Mouse (Mus musculus) intestine, embryonic 16.5 days (tissue): ENCODE data around the gene Mllt11. TPM values are rescaled to one million over a fixed set of nuclear protein-coding genes. Genes with fewer than 3 reads are reported as not detected.

Experiments
- ATAC-seq: fragments of 200-750 bp; cut with Nextera tagmentation; 2 replicates; pipeline ENCODE4 v1.8.0; 2017; ENCODE audit warnings: moderate TSS enrichment, moderate library complexity
- H3K27ac ChIP-seq: fragments of 300-500 bp; sonication (generic); 2 replicates; pipeline ENCODE4 v1.5.1; 2014; ENCODE audit warnings: mild to moderate bottlenecking, low read length
- H3K27me3 ChIP-seq: fragments of 300-500 bp; sonication (generic); replicated peaks from 2 replicates; pipeline ENCODE4 v1.6.1; 2014; ENCODE audit warnings: low read length, control low read depth, mixed read lengths; ENCODE audit not compliant: control insufficient read depth, insufficient read depth
- H3K36me3 ChIP-seq: fragments of 300-500 bp; sonication (generic); 2 replicates; pipeline ENCODE4 v1.6.1; 2014; ENCODE audit warnings: low read length, control low read depth; ENCODE audit not compliant: control insufficient read depth, insufficient read depth
- H3K4me1 ChIP-seq: fragments of 300-500 bp; sonication (generic); 2 replicates; pipeline ENCODE4 v1.6.1; 2014; ENCODE audit warnings: low read length, control low read depth, mixed read lengths; ENCODE audit not compliant: control insufficient read depth, insufficient read depth
- H3K4me2 ChIP-seq: fragments of 300-500 bp; sonication (generic); 2 replicates; pipeline ENCODE4 v1.6.1; 2014; ENCODE audit warnings: low read depth, low read length, control low read depth
- H3K4me3 ChIP-seq: fragments of 300-500 bp; sonication (generic); 2 replicates; pipeline ENCODE4 v1.5.1; 2014; ENCODE audit warnings: mild to moderate bottlenecking, low read length
- H3K9ac ChIP-seq: fragments of 300-500 bp; sonication (generic); 2 replicates; pipeline ENCODE4 v1.6.1; 2014; ENCODE audit warnings: low read depth, low read length
- H3K9me3 ChIP-seq: fragments of 300-500 bp; sonication (generic); 2 replicates; pipeline ENCODE4 v1.6.1; 2016; ENCODE audit warnings: low read length, control low read depth; ENCODE audit not compliant: control insufficient read depth
- WGBS: fragments of 180-500 bp; shearing (Covaris S2); extraction: QIAGEN DNeasy Blood & Tissue Kit; methylation state at CpG from one replicate; pipeline ENCODE4 v1.1.7; 2014; 5-methylcytosine and 5-hydroxymethylcytosine counted together
- polyA plus RNA-seq: library from polyadenylated mRNA; unstranded; fragments of >200 nt; fragmentation: Nextera tagmentation; extraction: Ambion mirVana; gene quantifications from 2 replicates; pipeline ENCODE4 v1.2.1, GENCODE M21; 2015

Mllt11 gene
- polyA plus RNA-seq, 1 experiment from 2014 or later = 15.0 TPM

DNA sequence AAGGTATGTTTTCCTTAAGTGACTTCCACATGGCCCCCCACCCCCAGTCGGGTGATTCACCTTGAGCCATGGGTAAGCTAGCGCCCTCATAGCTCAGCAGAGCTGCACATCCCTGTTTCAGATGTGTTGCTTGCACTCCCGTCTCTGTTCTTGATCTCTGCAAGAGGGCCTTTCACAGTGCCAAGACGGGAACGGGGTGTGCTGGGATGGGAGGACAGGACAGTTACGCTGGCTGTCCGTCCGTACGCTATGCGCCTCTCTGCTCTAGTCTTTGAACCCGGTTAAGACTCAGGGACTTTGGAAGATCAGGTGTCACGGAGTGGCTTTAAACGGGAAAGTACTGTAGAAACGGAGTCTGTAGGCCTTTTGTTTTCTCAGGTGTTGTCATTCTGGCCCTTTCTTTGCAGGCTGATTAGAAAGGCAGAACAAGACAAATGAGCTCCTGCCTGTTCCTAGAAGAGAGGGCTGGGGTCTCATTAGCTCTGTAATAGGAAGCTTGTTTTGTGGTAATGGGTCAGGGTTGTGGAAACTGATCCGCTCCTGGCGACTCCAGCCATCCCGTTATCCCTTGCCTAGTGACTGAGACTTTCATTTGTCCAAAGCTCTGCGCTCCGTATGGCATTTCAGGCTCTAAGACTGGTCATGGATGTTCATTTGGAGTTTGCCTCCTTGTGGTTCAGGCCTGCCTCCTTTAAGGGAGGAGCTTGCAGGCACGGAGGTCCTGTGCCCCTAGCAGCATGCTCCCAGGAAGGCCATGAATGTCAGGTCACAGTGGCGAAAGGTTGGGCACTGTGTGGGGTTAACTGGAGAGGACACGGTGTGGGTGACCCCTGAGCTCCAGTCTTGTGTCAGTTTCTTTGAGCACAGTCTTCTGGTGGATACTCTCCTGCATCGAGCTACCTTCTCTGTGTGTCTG, 3.7 kb upstream of the Mllt11 start:
- Histone ChIP-seq H3K4me2 (no peak overlapping the region), H3K27ac (no peak overlapping the region), H3K36me3 (peaks cover 23% of the 10 kb centered on the region), H3K9ac (no peak overlapping the region), H3K9me3 (no peaks in the 10 kb centered on the region), H3K4me1 (peaks cover 16% of the 10 kb centered on the region), H3K27me3 (no peaks in the 10 kb centered on the region), H3K4me3 (no peak overlapping the region)
- WGBS = 88% methylated on average over 23 of the region's 23 CpGs
- ATAC-seq = no peak

DNA sequence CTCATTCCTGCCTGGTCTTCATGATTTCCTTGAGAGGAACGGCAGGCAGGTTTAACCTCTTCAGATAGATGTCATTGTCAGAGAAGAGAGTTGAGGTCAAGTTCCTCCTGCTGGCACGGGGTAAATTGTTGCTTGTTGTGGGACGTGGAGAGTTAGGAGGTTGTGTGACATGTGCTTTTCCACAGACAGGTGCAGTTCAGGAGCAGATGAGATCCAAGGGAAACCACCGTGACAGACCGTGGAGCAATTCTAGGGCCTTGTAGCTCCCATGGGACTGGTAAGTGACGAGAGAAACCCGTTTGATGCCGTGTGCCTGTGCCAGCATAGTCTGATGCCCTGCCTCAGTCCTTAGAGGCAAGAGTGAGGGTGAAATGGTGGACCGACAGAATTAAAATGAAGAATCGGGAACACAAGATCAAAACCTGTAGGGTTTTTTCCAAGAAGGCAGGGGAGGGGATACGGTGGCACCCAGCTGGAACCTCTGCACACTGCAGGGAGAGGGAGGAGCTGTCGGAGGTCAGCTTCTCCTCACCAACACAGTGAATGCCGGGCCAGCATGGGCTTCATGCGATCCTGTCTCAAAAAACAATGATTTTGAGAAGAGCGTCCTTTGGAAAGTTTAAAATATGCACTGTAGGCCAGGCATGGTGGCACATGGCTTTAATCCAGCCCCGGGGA, 1.5 kb upstream of the Mllt11 start:
- no peaks in the 10 kb centered on the region for H3K9me3 ChIP-seq
- H3K4me3 ChIP-seq = no peak overlapping the region
- 84% methylated on average over 16 of the region's 16 CpGs for WGBS
- peaks cover 23% of the 10 kb centered on the region for H3K36me3 ChIP-seq
- H3K9ac ChIP-seq = no peak overlapping the region
- no peak overlapping the region for H3K4me2 ChIP-seq
- no peak for ATAC-seq
- H3K27ac ChIP-seq = peak overlapping the region; percentile 13; the same call in 1 of the 2 replicates
- H3K4me1 ChIP-seq = peaks cover 21% of the 10 kb centered on the region
- no peaks in the 10 kb centered on the region for H3K27me3 ChIP-seq

DNA sequence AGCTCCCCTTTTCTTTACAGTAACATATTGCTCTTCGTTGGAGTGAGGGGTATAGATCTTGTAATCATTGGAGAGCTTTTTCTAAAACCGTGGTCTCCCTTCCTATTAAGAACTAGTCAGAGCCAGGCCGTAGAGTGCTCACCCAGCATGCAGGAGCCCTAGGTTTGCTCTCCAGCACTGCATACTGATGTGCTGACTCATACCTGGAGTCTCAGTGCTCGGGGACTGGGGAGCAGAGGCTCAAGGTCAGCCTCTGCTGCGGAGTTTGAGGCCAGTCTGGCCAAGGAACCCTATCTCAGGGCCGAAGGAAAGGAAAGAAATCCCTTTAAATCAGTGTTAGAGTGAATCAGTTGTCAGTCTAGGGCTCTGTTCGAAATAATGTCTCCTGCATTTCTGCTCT, 800 bp upstream of the Mllt11 start:
- H3K36me3 ChIP-seq = peaks cover 18% of the 10 kb centered on the region
- 66% methylated on average over 7 of the region's 7 CpGs for WGBS
- no peak overlapping the region for H3K4me2 ChIP-seq
- 0 out of 2 replicates have a peak overlapping the region, but pooled peaks have one; percentile 13 for H3K27ac ChIP-seq
- H3K27me3 ChIP-seq = no peaks in the 10 kb centered on the region
- ATAC-seq = no peak
- H3K9me3 ChIP-seq = no peaks in the 10 kb centered on the region
- no peak overlapping the region for H3K9ac ChIP-seq
- no peak overlapping the region for H3K4me3 ChIP-seq
- peaks cover 21% of the 10 kb centered on the region for H3K4me1 ChIP-seq

DNA sequence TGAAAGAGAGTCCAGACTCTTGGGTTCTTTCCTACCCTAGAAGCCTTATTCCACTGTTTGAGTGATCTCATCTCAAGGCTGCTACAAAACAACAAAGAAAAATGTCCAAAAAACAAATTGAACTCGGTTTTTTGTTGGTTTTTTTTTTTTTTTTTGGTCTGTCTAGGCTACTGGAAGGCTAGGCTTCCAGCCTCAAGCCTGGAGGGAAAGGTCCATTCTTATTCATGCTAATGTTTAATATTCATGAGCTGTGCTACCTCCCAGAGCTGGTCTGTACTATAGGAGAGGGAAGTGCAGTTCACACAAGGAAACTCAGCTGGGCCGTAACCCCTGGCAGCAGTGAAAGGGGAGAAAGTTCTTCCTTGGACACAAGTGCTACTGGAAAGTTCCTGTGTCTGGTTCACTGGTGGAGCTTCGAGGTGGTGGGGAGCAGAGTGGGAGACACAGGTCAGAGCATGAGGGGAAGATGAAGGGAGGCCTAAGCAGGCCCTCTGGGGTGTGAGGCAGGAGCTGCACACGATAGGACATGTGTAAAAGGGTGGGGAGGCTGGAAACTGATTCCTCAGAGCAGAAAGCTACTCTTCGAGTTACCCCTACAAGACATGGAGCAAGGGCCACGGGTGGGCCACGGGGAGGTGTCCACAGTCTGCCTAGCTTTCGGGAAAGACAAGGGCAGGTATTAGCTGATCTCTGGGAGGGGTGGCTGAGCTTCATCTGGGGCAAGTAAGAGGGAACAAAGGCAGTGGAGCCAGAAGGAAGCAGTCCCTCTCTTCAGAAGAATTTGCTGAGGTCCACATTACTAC, 1.3 kb downstream of the Mllt11 start:
- H3K36me3 ChIP-seq = peaks cover 19% of the 10 kb centered on the region
- peak overlapping the region; percentile 88 for H3K4me2 ChIP-seq
- no peaks in the 10 kb centered on the region for H3K27me3 ChIP-seq
- ATAC-seq = peak; percentile 26
- peaks cover 21% of the 10 kb centered on the region for H3K4me1 ChIP-seq
- H3K9me3 ChIP-seq = no peaks in the 10 kb centered on the region
- peak overlapping the region; percentile 99 for H3K27ac ChIP-seq
- WGBS = 36% methylated on average over 8 of the region's 8 CpGs
- peak overlapping the region; percentile 91 for H3K9ac ChIP-seq
- H3K4me3 ChIP-seq = peak overlapping the region; percentile 72

DNA sequence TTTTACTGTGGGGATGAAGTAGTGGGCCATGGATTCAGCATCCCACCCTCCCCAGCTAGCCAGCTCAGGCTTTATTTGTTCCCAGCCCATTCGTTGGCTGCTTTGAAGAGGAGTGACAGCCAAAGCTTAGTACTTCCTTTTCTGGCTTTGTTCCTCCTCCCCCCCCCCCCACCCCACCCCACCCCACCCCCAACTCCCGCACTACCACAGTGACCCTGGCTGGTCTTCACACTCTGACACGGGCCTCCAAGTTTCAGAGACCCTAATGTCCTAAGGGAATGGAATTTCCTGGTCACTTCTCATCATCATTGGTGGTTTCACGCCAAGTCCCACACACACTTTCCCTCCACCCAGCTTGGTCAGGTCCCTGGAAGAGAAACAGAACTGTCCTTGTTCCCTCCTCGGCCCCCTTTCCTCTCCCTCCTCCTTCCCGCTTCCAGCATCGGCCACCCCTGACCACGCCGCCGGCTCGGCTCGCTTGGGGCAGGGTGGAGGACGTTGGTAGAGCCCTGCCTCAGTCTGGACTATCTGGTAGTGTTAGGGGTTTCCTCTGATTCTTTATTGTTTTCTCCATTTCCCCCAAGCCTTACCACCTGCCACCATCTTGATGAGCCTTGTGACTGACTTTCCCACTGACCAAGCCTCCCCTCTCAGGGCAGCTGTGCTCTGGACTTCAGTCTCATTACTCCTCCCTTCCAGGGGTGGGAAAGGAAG, 2.0 kb downstream of the Mllt11 start:
- Histone ChIP-seq H3K36me3 (peaks cover 19% of the 10 kb centered on the region), H3K27me3 (no peaks in the 10 kb centered on the region), H3K4me1 (peaks cover 21% of the 10 kb centered on the region), H3K9ac (peak overlapping the region; percentile 91), H3K9me3 (no peaks in the 10 kb centered on the region), H3K4me2 (peak overlapping the region; percentile 88), H3K4me3 (peak overlapping the region; percentile 72), H3K27ac (peak overlapping the region; percentile 99)
- WGBS = 3% methylated on average over 13 of the region's 13 CpGs
- ATAC-seq = peak; percentile 69

DNA sequence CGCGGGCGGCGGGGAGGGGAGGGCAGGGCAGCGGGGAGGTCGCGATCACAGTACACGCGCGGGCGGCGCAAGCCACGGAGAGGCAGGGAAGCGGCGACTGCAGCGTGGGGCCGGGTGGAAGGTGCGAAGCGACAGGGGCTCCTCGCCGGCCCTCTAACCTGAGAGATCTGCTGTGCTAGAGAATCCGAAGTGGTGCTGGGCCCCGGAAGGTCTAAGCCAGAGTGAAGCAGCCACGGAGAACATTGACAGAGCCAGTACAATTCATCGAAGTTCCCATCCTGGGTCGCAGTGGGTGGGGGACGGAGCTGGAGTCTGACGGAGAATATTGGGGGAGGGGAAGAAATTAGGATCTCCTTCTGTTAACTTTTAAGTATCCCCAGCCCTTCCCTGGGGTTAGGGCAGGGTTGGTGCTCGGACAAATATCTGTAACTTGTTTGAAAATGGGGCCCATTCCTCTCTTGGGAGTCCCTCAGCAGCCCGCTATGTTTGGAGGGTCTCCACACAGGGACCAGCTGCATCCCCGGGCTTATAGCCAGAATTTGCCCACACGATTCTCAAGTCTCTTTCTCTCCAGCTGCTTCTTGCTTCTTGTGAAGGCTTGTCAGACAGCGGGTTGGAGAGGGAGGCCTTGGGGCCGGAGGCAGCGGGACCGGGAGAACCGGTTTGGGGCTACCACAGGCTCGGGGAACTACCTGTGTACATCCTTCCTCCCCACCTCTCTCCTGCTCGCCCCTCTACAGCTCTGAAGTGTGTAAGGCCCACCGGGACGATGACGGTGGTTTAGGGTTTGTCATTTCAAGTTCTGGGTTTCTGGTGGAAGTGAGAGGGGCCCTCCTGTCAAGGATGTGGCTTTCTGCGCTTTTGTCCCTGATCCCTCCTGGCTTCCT, 2.8 kb downstream of the Mllt11 start:
- Histone ChIP-seq H3K27ac (peak overlapping the region; percentile 99), H3K9ac (peak overlapping the region; percentile 91), H3K4me3 (peak overlapping the region; percentile 72), H3K36me3 (peaks cover 13% of the 10 kb centered on the region), H3K9me3 (no peaks in the 10 kb centered on the region), H3K4me1 (peaks cover 25% of the 10 kb centered on the region), H3K27me3 (no peaks in the 10 kb centered on the region), H3K4me2 (peak overlapping the region; percentile 88)
- peak; percentile 25 for ATAC-seq
- WGBS = under 1% methylated on average over 43 of the region's 43 CpGs

DNA sequence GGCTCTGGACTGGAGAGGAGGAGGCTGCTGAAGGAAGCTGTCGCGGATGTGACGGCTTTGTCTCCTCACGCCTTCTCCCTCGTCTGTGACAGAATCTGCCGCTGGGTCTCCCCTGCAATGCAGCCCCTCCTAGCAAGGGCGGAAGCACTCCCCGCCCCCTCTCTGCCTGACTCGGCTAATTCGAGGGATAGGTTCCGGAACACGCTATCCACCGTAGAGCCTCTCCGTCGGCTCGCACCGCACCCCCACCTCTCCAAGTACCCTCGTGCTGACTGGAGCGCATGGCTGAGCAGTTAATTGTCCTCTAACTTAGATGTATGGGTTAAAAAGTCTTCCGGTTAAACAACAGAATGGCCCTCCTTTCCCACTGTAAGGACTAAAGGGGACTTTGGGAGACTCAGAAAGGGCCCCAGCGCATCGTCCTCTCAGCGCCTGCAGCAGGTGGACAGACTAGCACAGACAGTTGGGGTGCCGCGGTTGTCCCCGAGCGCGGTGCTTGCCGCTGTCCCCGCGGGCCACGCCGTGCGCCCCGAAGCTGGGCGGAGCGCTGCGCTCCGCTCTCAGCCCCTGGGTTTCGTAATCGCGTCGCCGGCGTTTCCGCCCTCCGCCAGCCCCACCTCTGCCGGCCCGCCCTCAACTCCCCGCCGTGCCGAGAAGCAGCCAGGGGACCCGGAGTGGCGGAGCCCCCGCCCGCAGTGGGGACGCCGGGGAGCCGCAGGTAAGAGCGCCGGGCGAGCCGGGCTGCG, 3.6 kb downstream of the Mllt11 start, which contains the start of gene Cdc42se1:
Gene Cdc42se1, plus strand, starts transcription at position 585 of the 746 bp plus-strand sequence.
- peak within 1 kb of the TSS; percentile 88 for H3K4me2 ChIP-seq
- H3K27me3 ChIP-seq = no peaks in the 10 kb centered on the region
- ATAC-seq = peak; percentile 87
- H3K4me3 ChIP-seq = peak within 1 kb of the TSS; percentile 72
- peaks cover 6% of the 10 kb centered on the region; the same call in 1 of the 2 replicates for H3K36me3 ChIP-seq
- H3K9ac ChIP-seq = peak within 1 kb of the TSS; percentile 91
- no peaks in the 10 kb centered on the region for H3K9me3 ChIP-seq
- H3K27ac ChIP-seq = peak within 1 kb of the TSS; percentile 99
- peaks cover 25% of the 10 kb centered on the region for H3K4me1 ChIP-seq
- WGBS = under 1% methylated on average over 64 of the region's 64 CpGs
